In the genomic region with DNA sequence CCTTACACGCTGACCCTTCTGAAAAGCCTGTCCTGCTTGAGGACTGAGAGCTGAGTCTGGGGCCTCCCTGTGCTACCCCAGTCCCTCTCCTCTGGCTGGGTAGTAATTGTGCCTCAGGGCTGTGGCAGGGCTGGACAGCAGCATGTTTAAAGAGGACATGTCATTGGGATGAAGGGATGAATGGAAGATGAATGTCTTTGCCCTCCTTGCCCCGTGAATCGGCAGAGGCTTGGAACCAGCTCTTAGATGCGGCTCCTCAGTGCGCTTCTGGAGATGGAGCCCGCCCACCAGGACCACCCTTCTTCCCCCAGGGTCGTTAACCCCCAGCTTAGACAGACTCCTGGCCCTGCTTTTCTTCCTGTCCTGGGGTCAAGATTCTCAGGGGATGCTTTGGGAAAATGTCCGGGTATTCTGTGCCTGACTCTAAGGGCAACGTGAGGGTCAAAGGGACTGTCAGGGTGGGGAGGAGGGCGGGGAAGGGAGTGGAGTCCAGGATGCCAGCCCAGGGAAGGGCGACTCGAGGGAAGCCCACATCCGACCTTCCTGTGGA, we compare ENCODE assay signal across 12 mouse cellular contexts. TPM values are rescaled to one million over a fixed set of nuclear protein-coding genes. Genes with fewer than 3 reads are reported as not detected.
DNase-seq lines count a peak whose midpoint lies in the region; ATAC-seq and TF ChIP-seq lines count a peak whose summit lies in the region.
"Had no signal": no experiment of that assay in that cellular context is flagged by ENCODE, and none has a peak within 500 bp of the region (broad histone marks: within the 10 kb centered on the region; RNA-seq: fewer than 3 reads in every experiment).

No protein-coding gene starts in this region.

- H3K9me3 ChIP-seq in hindbrain, embryonic 13.5 days, result no peaks in the 10 kb centered on the region
- H3K9me3 ChIP-seq in hindbrain, postnatal 0 days (ENCODE audit: low read length), result no peaks in the 10 kb centered on the region
- no peaks in the 10 kb centered on the region for H3K9me3 ChIP-seq in embryonic facial prominence, embryonic 15.5 days (replicated peaks)
- H3K9me3 ChIP-seq in neural tube, embryonic 13.5 days, result no peaks in the 10 kb centered on the region
- H3K9me3 ChIP-seq: liver, embryonic 13.5 days had no signal

- 14% methylated on average over 13 of the region's 13 CpGs for WGBS in hindbrain, embryonic 13.5 days
- 21% methylated on average over 13 of the region's 13 CpGs for WGBS in hindbrain, postnatal 0 days
- WGBS in embryonic facial prominence, embryonic 15.5 days, result 25% methylated on average over 13 of the region's 13 CpGs
- WGBS in neural tube, embryonic 13.5 days, result 6% methylated on average over 13 of the region's 13 CpGs

- DNase-seq in hindbrain, postnatal 0 days (ENCODE audit: low spot score), result no peak
- peak; percentile 74 for DNase-seq in embryo, embryonic 10.5 days (ENCODE audit: low spot score)
- no peak for DNase-seq in urinary bladder, postnatal 36 days (ENCODE audit: low spot score in 2 of 2)
- no peak for DNase-seq in thymus, postnatal 36 days
- DNase-seq: cerebellum, postnatal 36 days; kidney, adult 8-10 months; liver, embryonic 13.5 days; lung, postnatal 36 days had no signal

- H3K27ac ChIP-seq in hindbrain, embryonic 13.5 days, result no peak overlapping the region
- no peak overlapping the region for H3K27ac ChIP-seq in hindbrain, postnatal 0 days
- peak overlapping the region; percentile 96 for H3K27ac ChIP-seq in embryonic facial prominence, embryonic 15.5 days (replicated peaks)
- H3K27ac ChIP-seq in neural tube, embryonic 13.5 days (replicated peaks), result no peak overlapping the region
- H3K27ac ChIP-seq: liver, embryonic 13.5 days had no signal

- no peak overlapping the region for H3K4me3 ChIP-seq in hindbrain, embryonic 13.5 days
- no peak overlapping the region for H3K4me3 ChIP-seq in hindbrain, postnatal 0 days (ENCODE audit: low read length)
- H3K4me3 ChIP-seq in embryonic facial prominence, embryonic 15.5 days (replicated peaks), result no peak overlapping the region
- H3K4me3 ChIP-seq in neural tube, embryonic 13.5 days, result no peak overlapping the region
- H3K4me3 ChIP-seq: liver, embryonic 13.5 days had no signal

- peaks cover 42% of the 10 kb centered on the region for H3K36me3 ChIP-seq in hindbrain, embryonic 13.5 days
- 0 out of 2 replicates have a peak, but pooled peaks cover 5% of the 10 kb centered on the region for H3K36me3 ChIP-seq in hindbrain, postnatal 0 days (ENCODE audit: insufficient read depth, low read length)
- peaks cover 13% of the 10 kb centered on the region; the same call in 1 of the 2 replicates for H3K36me3 ChIP-seq in embryonic facial prominence, embryonic 15.5 days
- H3K36me3 ChIP-seq in neural tube, embryonic 13.5 days, result peaks cover 37% of the 10 kb centered on the region
- H3K36me3 ChIP-seq: liver, embryonic 13.5 days had no signal

- no peak for TF ChIP-seq CTCF in hindbrain, postnatal 0 days (IDR thresholded peaks at IDR 0.05; ENCODE audit: low read depth)

- peaks cover 13% of the 10 kb centered on the region for H3K4me1 ChIP-seq in hindbrain, embryonic 13.5 days (replicated peaks)
- H3K4me1 ChIP-seq in hindbrain, postnatal 0 days (ENCODE audit: insufficient read depth, low read length), result no peaks in the 10 kb centered on the region
- peaks cover 54% of the 10 kb centered on the region for H3K4me1 ChIP-seq in embryonic facial prominence, embryonic 15.5 days
- H3K4me1 ChIP-seq in neural tube, embryonic 13.5 days (replicated peaks), result peaks cover 15% of the 10 kb centered on the region
- H3K4me1 ChIP-seq: liver, embryonic 13.5 days had no signal

- no peak overlapping the region for H3K4me2 ChIP-seq in hindbrain, embryonic 13.5 days
- H3K4me2 ChIP-seq in hindbrain, postnatal 0 days (ENCODE audit: low read depth, low read length), result no peak overlapping the region
- no peak overlapping the region for H3K4me2 ChIP-seq in embryonic facial prominence, embryonic 15.5 days (replicated peaks)
- H3K4me2 ChIP-seq in neural tube, embryonic 13.5 days, result no peak overlapping the region
- H3K4me2 ChIP-seq: liver, embryonic 13.5 days had no signal

- ATAC-seq in hindbrain, embryonic 13.5 days (ENCODE audit: low FRiP score), result no peak
- ATAC-seq in hindbrain, postnatal 0 days, result no peak
- no peak for ATAC-seq in embryonic facial prominence, embryonic 15.5 days (ENCODE audit: insufficient number of reproducible peaks, low FRiP score, low TSS enrichment, low read depth)
- peak; percentile 24; the same call in 1 of the 2 replicates for ATAC-seq in neural tube, embryonic 13.5 days (ENCODE audit: low read depth)
- ATAC-seq: forebrain, embryonic 14.5 days had no signal

- no peaks in the 10 kb centered on the region; the same call in 1 of the 2 replicates for H3K27me3 ChIP-seq in hindbrain, embryonic 13.5 days
- H3K27me3 ChIP-seq in hindbrain, postnatal 0 days (ENCODE audit: insufficient read depth, low read length), result no peaks in the 10 kb centered on the region
- no peaks in the 10 kb centered on the region for H3K27me3 ChIP-seq in embryonic facial prominence, embryonic 15.5 days
- no peaks in the 10 kb centered on the region for H3K27me3 ChIP-seq in neural tube, embryonic 13.5 days

- H3K9ac ChIP-seq in hindbrain, embryonic 13.5 days, result peak overlapping the region; percentile 39
- no peak overlapping the region for H3K9ac ChIP-seq in hindbrain, postnatal 0 days (replicated peaks; ENCODE audit: low read length)
- no peak overlapping the region for H3K9ac ChIP-seq in embryonic facial prominence, embryonic 15.5 days
- H3K9ac ChIP-seq in neural tube, embryonic 13.5 days, result no peak overlapping the region
- H3K9ac ChIP-seq: liver, embryonic 13.5 days had no signal

RNA-seq across cellular contexts. Expression of gene Ciz1, which starts 23.1 kb away (rescaled TPM):
- 52.4 and 53.7 TPM in 2 replicates for polyA plus RNA-seq in hindbrain, embryonic 13.5 days (2015; fragmentation: Nextera tagmentation; extraction: Ambion mirVana)
- total RNA-seq in hindbrain, postnatal 0 days (2014; rRNA removed), result 87.6 and 103 TPM in 2 replicates
- 33.3 and 40.3 TPM in 2 replicates for polyA plus RNA-seq in hindbrain, postnatal 0 days (2015; fragmentation: Nextera tagmentation; extraction: Ambion mirVana)
- polyA plus RNA-seq in embryonic facial prominence, embryonic 15.5 days (2015; fragmentation: Nextera tagmentation; extraction: Ambion mirVana), result 54.6 and 57.3 TPM in 2 replicates
- 49.9 and 51.1 TPM in 2 replicates for polyA plus RNA-seq in neural tube, embryonic 13.5 days (2015; fragmentation: Nextera tagmentation; extraction: Ambion mirVana)

RNA-seq across cellular contexts. Expression of gene Dnm1, which starts 24.2 kb away (rescaled TPM):
- polyA plus RNA-seq in hindbrain, embryonic 13.5 days (2015; fragmentation: Nextera tagmentation; extraction: Ambion mirVana), result 42.7 and 44.3 TPM in 2 replicates
- 190 and 211 TPM in 2 replicates for total RNA-seq in hindbrain, postnatal 0 days (2014; rRNA removed)
- 87.6 and 96.9 TPM in 2 replicates for polyA plus RNA-seq in hindbrain, postnatal 0 days (2015; fragmentation: Nextera tagmentation; extraction: Ambion mirVana)
- 30.7 and 31.5 TPM in 2 replicates for polyA plus RNA-seq in embryonic facial prominence, embryonic 15.5 days (2015; fragmentation: Nextera tagmentation; extraction: Ambion mirVana)
- polyA plus RNA-seq in neural tube, embryonic 13.5 days (2015; fragmentation: Nextera tagmentation; extraction: Ambion mirVana), result 44.3 and 47.0 TPM in 2 replicates

RNA-seq across cellular contexts. Expression of gene Swi5, which starts 41.1 kb away (rescaled TPM):
- polyA plus RNA-seq in hindbrain, embryonic 13.5 days (2015; fragmentation: Nextera tagmentation; extraction: Ambion mirVana), result 437 and 458 TPM in 2 replicates
- total RNA-seq in hindbrain, postnatal 0 days (2014; rRNA removed), result 302 and 319 TPM in 2 replicates
- polyA plus RNA-seq in hindbrain, postnatal 0 days (2015; fragmentation: Nextera tagmentation; extraction: Ambion mirVana), result 487 and 513 TPM in 2 replicates
- polyA plus RNA-seq in embryonic facial prominence, embryonic 15.5 days (2015; fragmentation: Nextera tagmentation; extraction: Ambion mirVana), result 450 and 462 TPM in 2 replicates
- 432 and 483 TPM in 2 replicates for polyA plus RNA-seq in neural tube, embryonic 13.5 days (2015; fragmentation: Nextera tagmentation; extraction: Ambion mirVana)

RNA-seq across cellular contexts. Expression of gene Golga2, which starts 41.8 kb away (rescaled TPM):
- 25.6 and 26.5 TPM in 2 replicates for polyA plus RNA-seq in hindbrain, embryonic 13.5 days (2015; fragmentation: Nextera tagmentation; extraction: Ambion mirVana)
- 49.3 and 55.8 TPM in 2 replicates for total RNA-seq in hindbrain, postnatal 0 days (2014; rRNA removed)
- polyA plus RNA-seq in hindbrain, postnatal 0 days (2015; fragmentation: Nextera tagmentation; extraction: Ambion mirVana), result 24.4 and 25.7 TPM in 2 replicates
- polyA plus RNA-seq in embryonic facial prominence, embryonic 15.5 days (2015; fragmentation: Nextera tagmentation; extraction: Ambion mirVana), result 31.6 and 33.9 TPM in 2 replicates
- polyA plus RNA-seq in neural tube, embryonic 13.5 days (2015; fragmentation: Nextera tagmentation; extraction: Ambion mirVana), result 27.8 and 30.0 TPM in 2 replicates

RNA-seq across cellular contexts. Expression of gene 1110008P14Rik, which starts 52.8 kb away (rescaled TPM):
- 103 and 108 TPM in 2 replicates for polyA plus RNA-seq in hindbrain, embryonic 13.5 days (2015; fragmentation: Nextera tagmentation; extraction: Ambion mirVana)
- total RNA-seq in hindbrain, postnatal 0 days (2014; rRNA removed), result 458 and 481 TPM in 2 replicates
- polyA plus RNA-seq in hindbrain, postnatal 0 days (2015; fragmentation: Nextera tagmentation; extraction: Ambion mirVana), result 220 and 233 TPM in 2 replicates
- 71.6 and 71.9 TPM in 2 replicates for polyA plus RNA-seq in embryonic facial prominence, embryonic 15.5 days (2015; fragmentation: Nextera tagmentation; extraction: Ambion mirVana)
- 101 and 135 TPM in 2 replicates for polyA plus RNA-seq in neural tube, embryonic 13.5 days (2015; fragmentation: Nextera tagmentation; extraction: Ambion mirVana)
